11 mouse cellular contexts compared by ENCODE assay signal in the genomic region with DNA sequence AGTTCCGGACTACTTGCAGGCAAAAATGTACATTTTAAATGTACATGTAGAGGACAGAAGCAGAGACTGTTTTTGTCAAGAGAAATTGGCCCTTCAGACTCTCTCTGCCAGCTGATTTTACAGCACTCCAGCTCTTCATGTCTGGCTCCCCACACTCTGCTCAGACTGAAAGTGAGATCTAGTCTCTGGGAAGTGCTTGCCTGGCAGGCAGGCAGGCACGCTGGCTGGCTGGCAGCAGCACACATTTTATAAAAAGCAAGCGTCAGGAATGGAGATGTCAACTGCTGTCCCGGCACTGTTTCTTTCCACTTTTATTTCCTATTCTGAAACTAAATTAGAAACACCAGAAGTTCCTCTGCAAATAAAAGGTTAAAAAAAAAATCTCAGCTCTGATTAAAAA.
A peak's percentile ranks its signal among the peaks of the same experiment; 100 is the strongest.
DNase-seq lines count a peak whose midpoint lies in the region; ATAC-seq and TF ChIP-seq lines count a peak whose summit lies in the region.
"Had no signal": no experiment of that assay in that cellular context is flagged by ENCODE, and none has a peak within 500 bp of the region (broad histone marks: within the 10 kb centered on the region; RNA-seq: fewer than 3 reads in every experiment).

No protein-coding gene starts in this region.

- no peak for TF ChIP-seq EP300 in heart, postnatal 0 days (IDR thresholded peaks at IDR 0.05; ENCODE audit: low read depth)

- H3K27me3 ChIP-seq in forebrain, embryonic 15.5 days = no peaks in the 10 kb centered on the region
- no peaks in the 10 kb centered on the region for H3K27me3 ChIP-seq in heart, postnatal 0 days (ENCODE audit: control insufficient read depth, insufficient read depth, low read length)
- no peaks in the 10 kb centered on the region for H3K27me3 ChIP-seq in intestine, postnatal 0 days (replicated peaks; ENCODE audit: control insufficient read depth, insufficient read depth, low read length)
- H3K27me3 ChIP-seq: CH12.LX; lung, embryonic 15.5 days; neural tube, embryonic 12.5 days had no signal

- WGBS in forebrain, embryonic 15.5 days = 44% methylated on average over 4 of the region's 4 CpGs
- 29% methylated on average over 4 of the region's 4 CpGs for WGBS in heart, postnatal 0 days
- 60% methylated on average over 4 of the region's 4 CpGs for WGBS in intestine, postnatal 0 days

- peaks cover 17% of the 10 kb centered on the region for H3K4me1 ChIP-seq in forebrain, embryonic 15.5 days
- H3K4me1 ChIP-seq in heart, postnatal 0 days (ENCODE audit: control insufficient read depth, insufficient read depth) = no peaks in the 10 kb centered on the region
- H3K4me1 ChIP-seq in intestine, postnatal 0 days (replicated peaks; ENCODE audit: control insufficient read depth, insufficient read depth, low read length) = no peaks in the 10 kb centered on the region
- H3K4me1 ChIP-seq: lung, embryonic 15.5 days; neural tube, embryonic 12.5 days had no signal

- intact Hi-C loops in gastrocnemius, adult 2 months (cut with DNase I) = no loop called here
- intact Hi-C loops in gastrocnemius, postnatal 36 days (cut with DNase I) = no loop called here
- intact Hi-C loops in left cerebral cortex, postnatal 14 days (cut with DNase I) = no loop called here

- TF ChIP-seq CTCF in gastrocnemius, adult 2 months (IDR thresholded peaks at IDR 0.05) = no peak
- TF ChIP-seq CTCF in heart, postnatal 0 days (IDR thresholded peaks at IDR 0.05; ENCODE audit: low read depth) = no peak
- no peak for TF ChIP-seq CTCF in intestine, postnatal 0 days (IDR thresholded peaks at IDR 0.05; ENCODE audit: low read depth)

- H3K9me3 ChIP-seq in forebrain, embryonic 15.5 days = no peaks in the 10 kb centered on the region
- peaks cover 4% of the 10 kb centered on the region; the same call in 1 of the 2 replicates for H3K9me3 ChIP-seq in heart, postnatal 0 days (replicated peaks; ENCODE audit: control insufficient read depth, low read length)
- H3K9me3 ChIP-seq in intestine, postnatal 0 days (ENCODE audit: control insufficient read depth) = no peaks in the 10 kb centered on the region
- H3K9me3 ChIP-seq: lung, embryonic 15.5 days; neural tube, embryonic 12.5 days had no signal

- DNase-seq in gastrocnemius, adult 2 months = peak; percentile 57
- DNase-seq in gastrocnemius, postnatal 36 days = no peak
- peak; percentile 23 for DNase-seq in heart, postnatal 0 days (ENCODE audit: low spot score)
- peak; percentile 63 to 68 for DNase-seq in left cerebral cortex, postnatal 14 days (ENCODE audit: low spot score in 2 of 2)
- no peak for DNase-seq in adrenal gland, postnatal 4 days (ENCODE audit: low spot score in 2 of 2)
- no peak for DNase-seq in retina, postnatal 1 day

- H3K4me2 ChIP-seq in forebrain, embryonic 15.5 days (replicated peaks) = no peak overlapping the region
- peak overlapping the region; percentile 0; the same call in 1 of the 2 replicates for H3K4me2 ChIP-seq in heart, postnatal 0 days (ENCODE audit: low read depth, low read length)
- H3K4me2 ChIP-seq in intestine, postnatal 0 days (replicated peaks; ENCODE audit: low read depth) = no peak overlapping the region
- H3K4me2 ChIP-seq: lung, embryonic 15.5 days; neural tube, embryonic 12.5 days had no signal

- H3K9ac ChIP-seq in forebrain, embryonic 15.5 days (replicated peaks) = no peak overlapping the region
- no peak overlapping the region for H3K9ac ChIP-seq in heart, postnatal 0 days (replicated peaks; ENCODE audit: low read depth, low read length)
- no peak overlapping the region for H3K9ac ChIP-seq in intestine, postnatal 0 days (ENCODE audit: low read depth, low read length)
- H3K9ac ChIP-seq: lung, embryonic 15.5 days; neural tube, embryonic 12.5 days had no signal

- no peaks in the 10 kb centered on the region for H3K36me3 ChIP-seq in forebrain, embryonic 15.5 days
- H3K36me3 ChIP-seq in heart, postnatal 0 days (replicated peaks; ENCODE audit: control insufficient read depth, insufficient read depth, low read length) = no peaks in the 10 kb centered on the region
- H3K36me3 ChIP-seq in intestine, postnatal 0 days (ENCODE audit: control insufficient read depth, insufficient read depth) = no peaks in the 10 kb centered on the region
- H3K36me3 ChIP-seq: lung, embryonic 15.5 days; neural tube, embryonic 12.5 days had no signal

- peak; percentile 86 for ATAC-seq in forebrain, embryonic 15.5 days (replicated peaks)
- ATAC-seq in heart, postnatal 0 days (ENCODE audit: insufficient read depth, low read depth) = peak; percentile 44
- ATAC-seq in intestine, postnatal 0 days = no peak

- H3K27ac ChIP-seq in gastrocnemius, adult 2 months = no peak overlapping the region; the same call in 1 of the 2 replicates
- H3K27ac ChIP-seq in forebrain, embryonic 15.5 days (replicated peaks) = peak overlapping the region; percentile 70
- peak overlapping the region; percentile 54 for H3K27ac ChIP-seq in heart, postnatal 0 days (ENCODE audit: low read depth)
- H3K27ac ChIP-seq in intestine, postnatal 0 days (ENCODE audit: low read depth, low read length) = no peak overlapping the region
- H3K27ac ChIP-seq: lung, embryonic 15.5 days; neural tube, embryonic 12.5 days had no signal

- H3K4me3 ChIP-seq in gastrocnemius, adult 2 months = peak overlapping the region; percentile 30; the same call in 1 of the 2 replicates
- H3K4me3 ChIP-seq in forebrain, embryonic 15.5 days = no peak overlapping the region
- no peak overlapping the region for H3K4me3 ChIP-seq in heart, postnatal 0 days (ENCODE audit: low read depth, low read length)
- H3K4me3 ChIP-seq in intestine, postnatal 0 days (ENCODE audit: low read depth, low read length) = no peak overlapping the region
- H3K4me3 ChIP-seq: lung, embryonic 15.5 days; neural tube, embryonic 12.5 days had no signal

Comparison
In these comparisons a context has a peak if more than half of its experiments do, and no peak if none do; other contexts are left out.
1. DNase-seq: peak in gastrocnemius, adult 2 months (single experiment), heart, postnatal 0 days (single experiment) and left cerebral cortex, postnatal 14 days (2 of 2); none in gastrocnemius, postnatal 36 days (0 of 2), adrenal gland, postnatal 4 days (0 of 2) and retina, postnatal 1 day (single experiment).
2. H3K27ac ChIP-seq: peak in forebrain, embryonic 15.5 days (single experiment) and heart, postnatal 0 days (single experiment); none in gastrocnemius, adult 2 months (single experiment) and intestine, postnatal 0 days (single experiment).